Mouse (Mus musculus) liver, postnatal 0 days (tissue): Measurements from ENCODE around the gene Sh3bp1.

Experiments
- CTCF ChIP-seq: sonication (generic); IDR thresholded peaks from 2 replicates; pipeline ENCODE4 v1.5.1; 2016; ENCODE audit warnings: antibody characterized with exemption, low read depth
- EP300 ChIP-seq: IDR thresholded peaks from 2 replicates; pipeline ENCODE4 v1.6.1; 2016; ENCODE audit warnings: antibody characterized with exemption, low read depth, mild to moderate bottlenecking

- peak; percentile 97 for TF ChIP-seq CTCF
- no peak for TF ChIP-seq EP300
These were observed 47.9 kb upstream of the Sh3bp1 start for GRCm38 (mm10) chr15:78851505-78852153.
